Comparison of ENCODE assay signal across 8 mouse cellular contexts in the genomic region with DNA sequence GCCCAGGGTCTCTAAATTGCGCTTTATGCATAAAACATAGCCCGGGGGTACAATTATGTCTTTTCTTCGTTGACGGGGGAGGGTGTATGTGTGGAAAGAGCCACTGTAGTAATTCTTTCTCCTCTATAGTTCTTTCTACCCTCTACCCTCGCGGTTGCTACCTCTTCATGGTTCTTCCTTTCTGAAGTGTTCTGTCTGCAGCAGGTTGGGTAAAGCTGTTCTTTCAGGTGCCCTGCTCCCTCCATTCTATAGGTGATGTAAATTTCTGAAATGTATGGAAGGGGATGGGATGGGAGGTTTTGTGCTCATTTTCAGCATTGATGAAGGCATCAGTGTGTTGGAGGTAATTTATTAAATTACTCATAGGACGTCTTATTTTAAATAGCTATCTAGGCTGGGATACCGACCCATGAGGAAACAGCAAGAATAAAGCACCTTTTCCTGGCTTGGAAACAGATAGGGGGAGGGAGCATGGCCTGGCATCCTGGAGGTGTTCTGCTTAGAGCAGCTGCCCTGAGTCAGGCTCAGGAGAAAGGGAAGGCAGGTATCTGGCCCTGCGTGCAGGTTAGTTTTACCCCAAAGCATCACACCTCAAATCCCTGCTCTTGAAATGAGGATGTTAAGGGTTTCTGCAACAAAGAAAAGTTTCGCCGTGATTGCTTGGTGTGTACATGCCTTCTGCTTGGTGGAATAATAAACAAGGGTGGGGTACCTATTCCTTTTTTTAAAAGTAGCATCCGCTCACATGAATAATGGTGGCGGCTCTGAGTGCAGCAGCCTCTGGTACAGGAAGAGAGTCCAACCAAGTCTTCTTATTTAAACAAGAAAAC. TPM values are rescaled to one million over a fixed set of nuclear protein-coding genes. Genes with fewer than 3 reads are reported as not detected.
DNase-seq lines count a peak whose midpoint lies in the region; ATAC-seq and TF ChIP-seq lines count a peak whose summit lies in the region.

No protein-coding gene starts in this region.

- TF ChIP-seq POLR2A in cerebellum, adult 2 months (IDR thresholded peaks at IDR 0.05; ENCODE audit: borderline replicate concordance, insufficient read depth, low read length), result no peak
- no peak for TF ChIP-seq POLR2A in bone marrow macrophage, adult 2 months (IDR thresholded peaks at IDR 0.05; ENCODE audit: borderline replicate concordance, low read depth, low read length)

- no peaks in the 10 kb centered on the region; the same call in 1 of the 2 replicates for H3K27me3 ChIP-seq in cerebellum, adult 2 months (ENCODE audit: control insufficient read depth, insufficient read depth, low read length)
- H3K27me3 ChIP-seq in hindbrain, embryonic 10.5 days (ENCODE audit: insufficient read depth, poor library complexity, severe bottlenecking), result peaks cover 73% of the 10 kb centered on the region

- intact Hi-C loops in left cerebral cortex, postnatal 36 days (cut with DNase I), result loop anchor here (2.0 to 5.0 kb wide), 5 partner anchors 38 to 375 kb away; no protein-coding TSS in a partner anchor

- no peaks in the 10 kb centered on the region for H3K36me3 ChIP-seq in hindbrain, embryonic 10.5 days

- 55% methylated on average over 13 of the region's 13 CpGs for WGBS in cerebellum, adult 2 months
- WGBS in hindbrain, embryonic 10.5 days, result 23% methylated on average over 13 of the region's 13 CpGs

- no peak for DNase-seq in cerebellum, adult 2 months
- no peak for DNase-seq in cerebellum, postnatal 4 days (ENCODE audit: low spot score in 2 of 2)
- no peak for DNase-seq in hindbrain, embryonic 10.5 days (ENCODE audit: low spot score)
- peak; percentile 20 for DNase-seq in lung, postnatal 10 days
- DNase-seq in left cerebral cortex, postnatal 36 days (ENCODE audit: low spot score in 2 of 2), result no peak

- H3K27ac ChIP-seq in cerebellum, adult 2 months (ENCODE audit: insufficient read depth, low read length), result peak overlapping the region; percentile 53; the same call in 1 of the 2 replicates
- H3K27ac ChIP-seq in bone marrow macrophage, adult 2 months (ENCODE audit: insufficient read depth, low read depth, low read length), result no peak overlapping the region
- no peak overlapping the region for H3K27ac ChIP-seq in hindbrain, embryonic 10.5 days

- ATAC-seq in frontal cortex, adult (ENCODE audit: low TSS enrichment), result no peak
- ATAC-seq in megakaryocyte, adult 5-6 weeks (ENCODE audit: poor library complexity, severe bottlenecking), result no peak

- peak overlapping the region; percentile 20 for H3K4me3 ChIP-seq in cerebellum, adult 2 months (replicated peaks; ENCODE audit: insufficient read depth, low read depth, low read length)
- peak overlapping the region; percentile 43 for H3K4me3 ChIP-seq in bone marrow macrophage, adult 2 months (ENCODE audit: insufficient read depth, low read length)
- H3K4me3 ChIP-seq in hindbrain, embryonic 10.5 days, result peak overlapping the region; percentile 67

- no peak for TF ChIP-seq CTCF in cerebellum, adult 2 months (IDR thresholded peaks at IDR 0.05; ENCODE audit: borderline replicate concordance, insufficient read depth, low read depth, low read length)
- no peak for TF ChIP-seq CTCF in bone marrow macrophage, adult 2 months (IDR thresholded peaks at IDR 0.05; ENCODE audit: low read depth, low read length)

- H3K4me1 ChIP-seq in cerebellum, adult 2 months (ENCODE audit: control insufficient read depth, insufficient read depth, low read length), result no peaks in the 10 kb centered on the region
- peaks cover 14% of the 10 kb centered on the region; the same call in 1 of the 2 replicates for H3K4me1 ChIP-seq in bone marrow macrophage, adult 2 months (ENCODE audit: control insufficient read depth, insufficient read depth, low read length)
- peaks cover 45% of the 10 kb centered on the region for H3K4me1 ChIP-seq in hindbrain, embryonic 10.5 days (replicated peaks)

- no peaks in the 10 kb centered on the region for H3K9me3 ChIP-seq in hindbrain, embryonic 10.5 days

RNA-seq across cellular contexts. Expression of gene Kitl, which starts 1.7 kb away (rescaled TPM):
- polyA plus RNA-seq in cerebellum, adult 2 months (2012; rRNA removed), result 33.0 and 39.4 TPM in 2 replicates
- 2.6 and 3.1 TPM in 2 replicates for polyA plus RNA-seq in bone marrow macrophage, adult 2 months (2012; ENCODE audit: insufficient read depth, insufficient read length, missing spikeins)
- 12.1 and 15.1 TPM in 2 replicates for polyA plus RNA-seq in hindbrain, embryonic 10.5 days (2016; fragmentation: Nextera tagmentation; extraction: Ambion mirVana)
- total RNA-seq in left cerebral cortex, postnatal 36 days (2021), result 10 to 100 TPM; 49.8 to 61.9 TPM
- total RNA-seq in megakaryocyte, adult 5-6 weeks (2015), result 0.47 and 0.57 TPM in 2 replicates
- 0.41 and 0.48 TPM in 2 replicates for total RNA-seq in megakaryocyte, adult 5-6 weeks (2017)
